Mouse (Mus musculus) embryonic facial prominence, embryonic 11.5 days (tissue): Measurements from ENCODE around the gene Ggta1. TPM values are rescaled to one million over a fixed set of nuclear protein-coding genes. Genes with fewer than 3 reads are reported as not detected.

Experiments used
- ATAC-seq: fragments of 200-750 bp; cut with Nextera tagmentation; replicated peaks from 2 replicates; pipeline ENCODE4 v1.8.0; 2017; ENCODE audit warnings: low read depth; ENCODE audit not compliant: insufficient number of reproducible peaks, low FRiP score, low TSS enrichment
- DNase-seq: peaks from one replicate; pipeline ENCODE4 v3.0.0-alpha.2; 2015; ENCODE audit warnings: low spot score
- H3K27ac ChIP-seq: fragments of 300-500 bp; sonication (generic); replicated peaks from 2 replicates; pipeline ENCODE4 v1.5.1; 2014; ENCODE audit warnings: mild to moderate bottlenecking, low read depth, low read length, control low read depth
- H3K27me3 ChIP-seq: fragments of 300-500 bp; sonication (generic); 2 replicates; pipeline ENCODE4 v1.6.1; 2014; ENCODE audit warnings: mild to moderate bottlenecking, low read length, moderate library complexity, mixed read lengths; ENCODE audit not compliant: control insufficient read depth, insufficient read depth
- H3K36me3 ChIP-seq: fragments of 300-500 bp; sonication (generic); replicated peaks from 2 replicates; pipeline ENCODE4 v1.6.1; 2014; ENCODE audit warnings: low read depth, mild to moderate bottlenecking, low read length, moderate library complexity, mixed read lengths; ENCODE audit not compliant: control insufficient read depth, insufficient read depth
- H3K4me1 ChIP-seq: fragments of 300-500 bp; sonication (generic); 2 replicates; pipeline ENCODE4 v1.6.1; 2014; ENCODE audit warnings: low read length, mixed read lengths; ENCODE audit not compliant: control insufficient read depth, insufficient read depth
- H3K4me2 ChIP-seq: fragments of 300-500 bp; sonication (generic); 2 replicates; pipeline ENCODE4 v1.6.1; 2014; ENCODE audit warnings: low read depth, mild to moderate bottlenecking, control low read depth, low read length, moderate library complexity
- H3K4me3 ChIP-seq: fragments of 300-500 bp; sonication (generic); 2 replicates; pipeline ENCODE4 v1.5.1; 2014; ENCODE audit warnings: low read depth, low read length, control low read depth
- H3K9ac ChIP-seq: fragments of 300-500 bp; sonication (generic); replicated peaks from 2 replicates; pipeline ENCODE4 v1.6.1; 2014; ENCODE audit warnings: mild to moderate bottlenecking, control low read depth, low read length
- H3K9me3 ChIP-seq: fragments of 300-500 bp; sonication (generic); replicated peaks from 2 replicates; pipeline ENCODE4 v1.6.1; 2016; ENCODE audit warnings: mild to moderate bottlenecking, low read length, inconsistent platforms, mixed read lengths; ENCODE audit not compliant: control insufficient read depth
- WGBS: fragments of 180-500 bp; shearing (Covaris S2); extraction: QIAGEN DNeasy Blood & Tissue Kit; methylation state at CpG from one replicate; pipeline ENCODE4 v1.1.7; 2014; 5-methylcytosine and 5-hydroxymethylcytosine counted together
- polyA plus RNA-seq: library from polyadenylated mRNA; unstranded; fragments of >200 nt; fragmentation: Nextera tagmentation; extraction: Ambion mirVana; gene quantifications from 2 replicates; pipeline ENCODE4 v1.2.1, GENCODE M21; 2014

Ggta1 gene
- polyA plus RNA-seq, 1 experiment from 2014 or later: 7.9 TPM

GRCm38 (mm10) chr2:35437796-35438195, 25.2 kb downstream of the Ggta1 start:
- 96% methylated on average over 2 of the region's 2 CpGs for WGBS
- ATAC-seq: no peak
- no peak overlapping the region for H3K4me3 ChIP-seq

GRCm38 (mm10) chr2:35434576-35435123, 28.4 kb downstream of the Ggta1 start:
- Histone ChIP-seq H3K4me1 (no peaks in the 10 kb centered on the region), H3K36me3 (no peaks in the 10 kb centered on the region), H3K9ac (no peak overlapping the region), H3K4me3 (no peak overlapping the region), H3K4me2 (no peak overlapping the region), H3K27ac (no peak overlapping the region), H3K27me3 (no peaks in the 10 kb centered on the region), H3K9me3 (no peaks in the 10 kb centered on the region)
- no peak for ATAC-seq
- WGBS: 74% methylated on average over 6 of the region's 6 CpGs
- no peak for DNase-seq

More at GRCm38 (mm10) chr2:35437796-35438195, 25.2 kb downstream of the Ggta1 start:
- Histone ChIP-seq H3K9me3 (no peaks in the 10 kb centered on the region), H3K27ac (no peak overlapping the region), H3K9ac (no peak overlapping the region), H3K4me2 (no peak overlapping the region), H3K27me3 (no peaks in the 10 kb centered on the region), H3K4me1 (no peaks in the 10 kb centered on the region), H3K36me3 (no peaks in the 10 kb centered on the region)
- DNase-seq: no peak

- H3K27me3 ChIP-seq: no peaks in the 10 kb centered on the region
- H3K4me2 ChIP-seq: no peak overlapping the region
- no peaks in the 10 kb centered on the region for H3K36me3 ChIP-seq
- H3K27ac ChIP-seq: no peak overlapping the region
- WGBS: 44% methylated on average over 4 of the region's 4 CpGs
- no peaks in the 10 kb centered on the region for H3K4me1 ChIP-seq
- ATAC-seq (no peak), DNase-seq (no peak)
- H3K4me3 ChIP-seq: no peak overlapping the region
- no peak overlapping the region for H3K9ac ChIP-seq
- no peaks in the 10 kb centered on the region for H3K9me3 ChIP-seq
Observed at GRCm38 (mm10) chr2:35433428-35433827, 29.6 kb downstream of the Ggta1 start.

GRCm38 (mm10) chr2:35432472-35432871, 30.6 kb downstream of the Ggta1 start:
- no peak for ATAC-seq
- 28% methylated on average over 7 of the region's 7 CpGs for WGBS
- H3K4me3 ChIP-seq: no peak overlapping the region
- H3K27me3 ChIP-seq: no peaks in the 10 kb centered on the region
- no peaks in the 10 kb centered on the region for H3K4me1 ChIP-seq
- no peaks in the 10 kb centered on the region for H3K36me3 ChIP-seq
- H3K9ac ChIP-seq: no peak overlapping the region
- no peak overlapping the region for H3K27ac ChIP-seq
- H3K4me2 ChIP-seq: no peak overlapping the region
- DNase-seq: peak; percentile 15
- no peaks in the 10 kb centered on the region for H3K9me3 ChIP-seq

DNA sequence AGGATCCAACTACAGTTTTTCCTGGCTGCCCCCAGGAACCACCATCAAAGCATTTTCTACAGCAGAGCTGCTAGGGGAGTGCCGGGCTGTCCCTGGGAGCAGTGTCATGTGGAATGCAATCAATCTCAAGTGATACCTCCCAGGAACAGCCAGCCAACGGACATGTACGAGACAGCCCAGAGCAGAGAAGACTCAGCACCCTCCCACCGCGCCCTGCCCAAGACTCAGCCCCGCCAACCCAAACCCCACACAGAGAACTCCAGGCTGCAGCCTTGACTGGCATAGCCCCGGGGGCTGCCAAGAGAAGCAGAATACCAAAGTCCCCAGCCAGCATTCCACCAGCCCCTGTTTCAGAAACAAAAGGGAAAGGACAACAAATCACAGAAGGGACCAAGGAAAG, 31.0 kb downstream of the Ggta1 start:
- Histone ChIP-seq H3K4me1 (no peaks in the 10 kb centered on the region), H3K9ac (no peak overlapping the region), H3K9me3 (no peaks in the 10 kb centered on the region), H3K27me3 (no peaks in the 10 kb centered on the region), H3K36me3 (no peaks in the 10 kb centered on the region), H3K4me3 (no peak overlapping the region), H3K4me2 (no peak overlapping the region), H3K27ac (no peak overlapping the region)
- DNase-seq (no peak), ATAC-seq (no peak)
- 46% methylated on average over 7 of the region's 7 CpGs for WGBS

GRCm38 (mm10) chr2:35430806-35431205, 32.2 kb downstream of the Ggta1 start:
- DNase-seq (no peak), ATAC-seq (no peak)
- H3K4me1 ChIP-seq: no peaks in the 10 kb centered on the region
- WGBS: 79% methylated on average over 8 of the region's 8 CpGs
- H3K4me2 ChIP-seq: no peak overlapping the region
- no peaks in the 10 kb centered on the region for H3K9me3 ChIP-seq
- no peaks in the 10 kb centered on the region for H3K36me3 ChIP-seq
- no peak overlapping the region for H3K9ac ChIP-seq
- H3K4me3 ChIP-seq: no peak overlapping the region
- no peak overlapping the region for H3K27ac ChIP-seq
- no peaks in the 10 kb centered on the region for H3K27me3 ChIP-seq

GRCm38 (mm10) chr2:35428615-35429300, 34.3 kb downstream of the Ggta1 start:
- H3K27me3 ChIP-seq: no peaks in the 10 kb centered on the region
- no peak overlapping the region for H3K4me3 ChIP-seq
- no peak overlapping the region for H3K4me2 ChIP-seq
- DNase-seq: no peak
- no peak overlapping the region for H3K9ac ChIP-seq
- H3K27ac ChIP-seq: no peak overlapping the region
- H3K9me3 ChIP-seq: no peaks in the 10 kb centered on the region
- 57% methylated on average over 4 of the region's 4 CpGs for WGBS
- H3K4me1 ChIP-seq: no peaks in the 10 kb centered on the region
- H3K36me3 ChIP-seq: no peaks in the 10 kb centered on the region
- ATAC-seq: no peak

- no peaks in the 10 kb centered on the region for H3K9me3 ChIP-seq
- 34% methylated on average over 2 of the region's 2 CpGs for WGBS
- no peak overlapping the region for H3K4me3 ChIP-seq
- no peak overlapping the region for H3K27ac ChIP-seq
- no peaks in the 10 kb centered on the region for H3K36me3 ChIP-seq
- H3K4me2 ChIP-seq: no peak overlapping the region
- no peak for DNase-seq
- no peaks in the 10 kb centered on the region for H3K4me1 ChIP-seq
- no peak for ATAC-seq
- no peak overlapping the region for H3K9ac ChIP-seq
- H3K27me3 ChIP-seq: no peaks in the 10 kb centered on the region
Observed at GRCm38 (mm10) chr2:35427559-35427958, 35.5 kb downstream of the Ggta1 start.
